Comparison of ENCODE assay signal across 12 mouse cellular contexts in genomic region chr8:26680891-26681381, GRCm38 (mm10).
A peak's percentile ranks its signal among the peaks of the same experiment; 100 is the strongest.
DNase-seq lines count a peak whose midpoint lies in the region; ATAC-seq lines count a peak whose summit lies in the region.
"Had no signal": no experiment of that assay in that cellular context is flagged by ENCODE, and none has a peak within 500 bp of the region (broad histone marks: within the 10 kb centered on the region; RNA-seq: fewer than 3 reads in every experiment).

No protein-coding gene starts in this region.

- peak; percentile 39 for DNase-seq in adrenal gland, postnatal 10 days
- DNase-seq in adrenal gland, postnatal 4 days (ENCODE audit: low spot score in 2 of 2) = no peak
- peak; percentile 55 for DNase-seq in adipocyte (ENCODE audit: low spot score)
- DNase-seq in frontal cortex, postnatal 25 days (ENCODE audit: low spot score in 2 of 2) = peak; percentile 6 to 8
- peak; percentile 37 to 58 for DNase-seq in left cerebral cortex, postnatal 25 days (ENCODE audit: low spot score in 2 of 2)
- no peak for DNase-seq in spleen, postnatal 4 days (ENCODE audit: low spot score in 2 of 2)
- no peak for DNase-seq in limb, embryonic 10.5 days (ENCODE audit: low spot score)
- DNase-seq in midbrain, embryonic 14.5 days = no peak
- DNase-seq: kidney, adult 8-10 months; lung, embryonic 14.5 days had no signal

- peaks cover 76% of the 10 kb centered on the region for H3K27me3 ChIP-seq in limb, embryonic 10.5 days (ENCODE audit: low read depth, poor library complexity, severe bottlenecking)
- no peaks in the 10 kb centered on the region for H3K27me3 ChIP-seq in midbrain, embryonic 14.5 days (ENCODE audit: control insufficient read depth, insufficient read depth, low read length)

- intact Hi-C loops in left cerebral cortex, postnatal 25 days (cut with DNase I) = no loop called here

- no peak for ATAC-seq in midbrain, embryonic 14.5 days (ENCODE audit: low FRiP score, low TSS enrichment)

- no peak overlapping the region for H3K4me2 ChIP-seq in midbrain, embryonic 14.5 days (ENCODE audit: low read length)
- H3K4me2 ChIP-seq: lung, embryonic 14.5 days; neural tube, embryonic 13.5 days had no signal

- no peaks in the 10 kb centered on the region for H3K36me3 ChIP-seq in limb, embryonic 10.5 days
- H3K36me3 ChIP-seq in midbrain, embryonic 14.5 days (ENCODE audit: control insufficient read depth, insufficient read depth, low read length) = no peaks in the 10 kb centered on the region
- H3K36me3 ChIP-seq: neural tube, embryonic 13.5 days had no signal

- H3K9ac ChIP-seq in midbrain, embryonic 14.5 days (replicated peaks; ENCODE audit: low read length) = no peak overlapping the region
- H3K9ac ChIP-seq: lung, embryonic 14.5 days; neural tube, embryonic 13.5 days had no signal

- no peak overlapping the region; the same call in 1 of the 2 replicates for H3K27ac ChIP-seq in limb, embryonic 10.5 days
- H3K27ac ChIP-seq in midbrain, embryonic 14.5 days (replicated peaks; ENCODE audit: low read depth, low read length) = no peak overlapping the region
- H3K27ac ChIP-seq: neural tube, embryonic 13.5 days; stomach, postnatal 0 days had no signal

- H3K4me3 ChIP-seq in limb, embryonic 10.5 days = no peak overlapping the region
- no peak overlapping the region for H3K4me3 ChIP-seq in midbrain, embryonic 14.5 days (replicated peaks; ENCODE audit: low read depth, low read length)
- H3K4me3 ChIP-seq: neural tube, embryonic 13.5 days had no signal

- H3K9me3 ChIP-seq in limb, embryonic 10.5 days (replicated peaks) = no peaks in the 10 kb centered on the region
- H3K9me3 ChIP-seq in midbrain, embryonic 14.5 days (ENCODE audit: control insufficient read depth, low read length) = no peaks in the 10 kb centered on the region
- H3K9me3 ChIP-seq: neural tube, embryonic 13.5 days had no signal

- peaks cover 37% of the 10 kb centered on the region for H3K4me1 ChIP-seq in limb, embryonic 10.5 days
- no peaks in the 10 kb centered on the region for H3K4me1 ChIP-seq in midbrain, embryonic 14.5 days (ENCODE audit: control insufficient read depth, insufficient read depth, low read length)

- 71% methylated on average over 11 of the region's 11 CpGs for WGBS in limb, embryonic 10.5 days
- WGBS in midbrain, embryonic 14.5 days = 85% methylated on average over 11 of the region's 11 CpGs

Comparison
In these comparisons a context has a peak if more than half of its experiments do, and no peak if none do; other contexts are left out.
1. DNase-seq: peak in adrenal gland, postnatal 10 days (single experiment), adipocyte (single experiment), frontal cortex, postnatal 25 days (2 of 2) and left cerebral cortex, postnatal 25 days (2 of 2); none in adrenal gland, postnatal 4 days (0 of 2), spleen, postnatal 4 days (0 of 2), limb, embryonic 10.5 days (single experiment) and midbrain, embryonic 14.5 days (single experiment).